ENCODE assay signal across 15 mouse cellular contexts in genomic region chr12:48878244-48879031, GRCm38 (mm10).
DNase-seq lines count a peak whose midpoint lies in the region; ATAC-seq and TF ChIP-seq lines count a peak whose summit lies in the region.
"Had no signal": no experiment of that assay in that cellular context is flagged by ENCODE, and none has a peak within 500 bp of the region (broad histone marks: within the 10 kb centered on the region; RNA-seq: fewer than 3 reads in every experiment).

No protein-coding gene starts in this region.

- H3K27ac ChIP-seq in kidney, embryonic 14.5 days (ENCODE audit: low read depth, low read length), result no peak overlapping the region
- peak overlapping the region; percentile 48; the same call in 1 of the 2 replicates for H3K27ac ChIP-seq in hindbrain, embryonic 12.5 days
- no peak overlapping the region for H3K27ac ChIP-seq in neural tube, embryonic 12.5 days
- H3K27ac ChIP-seq: gastrocnemius, adult 2 months had no signal

- WGBS in kidney, embryonic 14.5 days, result 30% methylated on average over 8 of the region's 8 CpGs
- 26% methylated on average over 8 of the region's 8 CpGs for WGBS in hindbrain, embryonic 12.5 days
- 44% methylated on average over 8 of the region's 8 CpGs for WGBS in neural tube, embryonic 12.5 days

- no peak for TF ChIP-seq CTCF in brain, embryonic 14.5 days (IDR thresholded peaks at IDR 0.05; ENCODE audit: borderline replicate concordance, extremely low read depth, insufficient read depth, insufficient read length)

- H3K27me3 ChIP-seq in kidney, embryonic 14.5 days (ENCODE audit: control insufficient read depth, insufficient read depth, low read length), result no peaks in the 10 kb centered on the region
- no peaks in the 10 kb centered on the region for H3K27me3 ChIP-seq in hindbrain, embryonic 12.5 days
- H3K27me3 ChIP-seq in neural tube, embryonic 12.5 days (replicated peaks), result no peaks in the 10 kb centered on the region

- ATAC-seq in kidney, embryonic 14.5 days (ENCODE audit: low FRiP score, low TSS enrichment), result peak; percentile 73; the same call in 1 of the 2 replicates
- peak; percentile 77 for ATAC-seq in hindbrain, embryonic 12.5 days (ENCODE audit: low FRiP score)
- peak; percentile 41; the same call in 1 of the 2 replicates for ATAC-seq in neural tube, embryonic 12.5 days (ENCODE audit: low FRiP score, low read depth)
- no peak for ATAC-seq in activated CD4-positive, CD25-positive, alpha-beta regulatory T cell, adult 4 months

- no peak for TF ChIP-seq POLR2A in brain, embryonic 14.5 days (IDR thresholded peaks at IDR 0.05; ENCODE audit: borderline replicate concordance, extremely low read depth, insufficient read depth, insufficient read length, poor library complexity, severe bottlenecking)

- H3K4me3 ChIP-seq in kidney, embryonic 14.5 days (ENCODE audit: low read length), result no peak overlapping the region
- no peak overlapping the region for H3K4me3 ChIP-seq in hindbrain, embryonic 12.5 days
- no peak overlapping the region for H3K4me3 ChIP-seq in neural tube, embryonic 12.5 days
- H3K4me3 ChIP-seq: gastrocnemius, adult 2 months had no signal

- no peaks in the 10 kb centered on the region for H3K9me3 ChIP-seq in kidney, embryonic 14.5 days (ENCODE audit: control insufficient read depth, low read length)
- H3K9me3 ChIP-seq in hindbrain, embryonic 12.5 days (replicated peaks), result no peaks in the 10 kb centered on the region
- H3K9me3 ChIP-seq in neural tube, embryonic 12.5 days, result no peaks in the 10 kb centered on the region

- H3K4me2 ChIP-seq in kidney, embryonic 14.5 days (replicated peaks; ENCODE audit: low read depth, low read length), result no peak overlapping the region
- no peak overlapping the region for H3K4me2 ChIP-seq in hindbrain, embryonic 12.5 days (replicated peaks)
- no peak overlapping the region for H3K4me2 ChIP-seq in neural tube, embryonic 12.5 days (replicated peaks)
- H3K4me2 ChIP-seq: lung, embryonic 14.5 days had no signal

- DNase-seq in kidney, adult 11 months, result no peak
- peak; percentile 70 for DNase-seq in brain, embryonic 14.5 days (ENCODE audit: low read depth)
- DNase-seq in frontal cortex, adult 2 months (ENCODE audit: extremely low spot score in 1 of 2, low spot score in 1 of 2), result no peak
- DNase-seq in right cerebral cortex, adult 18-20 months, result no peak
- DNase-seq: gastrocnemius, adult 2 months; heart, postnatal 36 days; kidney, postnatal 14 days; layer of hippocampus, postnatal 36 days; lung, embryonic 14.5 days; right cerebral cortex, postnatal 14 days; thymus, postnatal 25 days had no signal

- no peaks in the 10 kb centered on the region for H3K4me1 ChIP-seq in kidney, embryonic 14.5 days (ENCODE audit: control insufficient read depth, insufficient read depth, low read length)
- peaks cover 8% of the 10 kb centered on the region for H3K4me1 ChIP-seq in hindbrain, embryonic 12.5 days
- H3K4me1 ChIP-seq in neural tube, embryonic 12.5 days, result peaks cover 2% of the 10 kb centered on the region; the same call in 1 of the 2 replicates

- H3K36me3 ChIP-seq in kidney, embryonic 14.5 days (ENCODE audit: control insufficient read depth, insufficient read depth, low read length), result no peaks in the 10 kb centered on the region
- no peaks in the 10 kb centered on the region for H3K36me3 ChIP-seq in hindbrain, embryonic 12.5 days
- H3K36me3 ChIP-seq in neural tube, embryonic 12.5 days, result no peaks in the 10 kb centered on the region

- H3K9ac ChIP-seq in kidney, embryonic 14.5 days (ENCODE audit: low read depth, low read length), result no peak overlapping the region
- H3K9ac ChIP-seq in hindbrain, embryonic 12.5 days, result no peak overlapping the region
- H3K9ac ChIP-seq in neural tube, embryonic 12.5 days, result no peak overlapping the region
- H3K9ac ChIP-seq: lung, embryonic 14.5 days had no signal
